Mouse (Mus musculus) neural tube, embryonic 15.5 days (tissue): ENCODE measurements around the gene Rabgap1l. TPM values are rescaled to one million over a fixed set of nuclear protein-coding genes. Genes with fewer than 3 reads are reported as not detected.

ENCODE experiments used
- ATAC-seq: fragments of 200-750 bp; cut with Nextera tagmentation; 2 replicates; pipeline ENCODE4 v1.8.0; 2017; ENCODE audit warnings: mild to moderate bottlenecking, moderate TSS enrichment, moderate library complexity; ENCODE audit not compliant: low FRiP score
- H3K27ac ChIP-seq: fragments of 300-500 bp; sonication (generic); replicated peaks from 2 replicates; pipeline ENCODE4 v1.5.1; 2015; ENCODE audit warnings: mild to moderate bottlenecking, inconsistent platforms
- H3K27me3 ChIP-seq: fragments of 300-500 bp; sonication (generic); replicated peaks from 2 replicates; pipeline ENCODE4 v1.6.1; 2015; ENCODE audit warnings: inconsistent platforms
- H3K36me3 ChIP-seq: fragments of 300-500 bp; sonication (generic); 2 replicates; pipeline ENCODE4 v1.6.1; 2015; ENCODE audit warnings: inconsistent platforms
- H3K4me1 ChIP-seq: fragments of 300-500 bp; sonication (generic); 2 replicates; pipeline ENCODE4 v1.6.1; 2015; ENCODE audit warnings: inconsistent platforms
- H3K4me2 ChIP-seq: fragments of 300-500 bp; sonication (generic); 2 replicates; pipeline ENCODE4 v1.6.1; 2015; ENCODE audit warnings: inconsistent platforms, mild to moderate bottlenecking, moderate library complexity
- H3K4me3 ChIP-seq: fragments of 300-500 bp; sonication (generic); replicated peaks from 2 replicates; pipeline ENCODE4 v1.5.1; 2015; ENCODE audit warnings: mild to moderate bottlenecking, inconsistent platforms
- H3K9ac ChIP-seq: fragments of 300-500 bp; sonication (generic); replicated peaks from 2 replicates; pipeline ENCODE4 v1.6.1; 2015; ENCODE audit warnings: mild to moderate bottlenecking, inconsistent platforms
- H3K9me3 ChIP-seq: fragments of 300-500 bp; sonication (generic); replicated peaks from 2 replicates; pipeline ENCODE4 v1.6.1; 2016; ENCODE audit warnings: inconsistent platforms
- WGBS: fragments of 180-500 bp; shearing (Covaris S2); methylation state at CpG from one replicate; pipeline ENCODE4 v1.1.7; 2015; ENCODE audit warnings: mixed read lengths; 5-methylcytosine and 5-hydroxymethylcytosine counted together
- polyA plus RNA-seq: library from polyadenylated mRNA; unstranded; fragments of >200 nt; fragmentation: Nextera tagmentation; extraction: Ambion mirVana; gene quantifications from 2 replicates; pipeline ENCODE4 v1.2.1, GENCODE M21; 2015

The Rabgap1l gene
- polyA plus RNA-seq, 1 experiment from 2014 or later = 31.3 TPM

- Histone ChIP-seq H3K27me3 (no peaks in the 10 kb centered on the region), H3K9me3 (no peaks in the 10 kb centered on the region), H3K4me2 (no peak overlapping the region), H3K36me3 (no peaks in the 10 kb centered on the region), H3K4me1 (no peaks in the 10 kb centered on the region), H3K4me3 (no peak overlapping the region), H3K9ac (no peak overlapping the region), H3K27ac (no peak overlapping the region)
- no peak for ATAC-seq
- WGBS = 85% methylated on average over 8 of the region's 8 CpGs
These were observed 474.8 kb downstream of the Rabgap1l start for GRCm38 (mm10) chr1:160318057-160318725.

- Histone ChIP-seq H3K9me3 (no peaks in the 10 kb centered on the region), H3K27ac (no peak overlapping the region), H3K4me3 (no peak overlapping the region), H3K4me2 (no peak overlapping the region), H3K36me3 (no peaks in the 10 kb centered on the region), H3K4me1 (no peaks in the 10 kb centered on the region), H3K27me3 (no peaks in the 10 kb centered on the region), H3K9ac (no peak overlapping the region)
- WGBS = 99% methylated on average over 2 of the region's 2 CpGs
- no peak for ATAC-seq
These were observed 476.8 kb downstream of the Rabgap1l start for GRCm38 (mm10) chr1:160316239-160316638.

GRCm38 (mm10) chr1:160312658-160313057 lies 480.4 kb downstream of the Rabgap1l start:
- H3K27me3 ChIP-seq = no peaks in the 10 kb centered on the region
- H3K4me1 ChIP-seq = no peaks in the 10 kb centered on the region
- no peaks in the 10 kb centered on the region for H3K9me3 ChIP-seq
- no peak for ATAC-seq
- H3K36me3 ChIP-seq = no peaks in the 10 kb centered on the region
- H3K4me2 ChIP-seq = no peak overlapping the region
- WGBS = 89% methylated on average over 4 of the region's 4 CpGs
- no peak overlapping the region for H3K9ac ChIP-seq
- H3K4me3 ChIP-seq = no peak overlapping the region
- H3K27ac ChIP-seq = no peak overlapping the region

- no peak overlapping the region for H3K4me3 ChIP-seq
- 19% methylated on average over 2 of the region's 2 CpGs for WGBS
- no peak for ATAC-seq
These were observed 481.1 kb downstream of the Rabgap1l start for GRCm38 (mm10) chr1:160311861-160312260.

GRCm38 (mm10) chr1:160309951-160310350 lies 483.1 kb downstream of the Rabgap1l start:
- H3K36me3 ChIP-seq = no peaks in the 10 kb centered on the region
- H3K4me1 ChIP-seq = no peaks in the 10 kb centered on the region
- H3K27ac ChIP-seq = no peak overlapping the region
- H3K9ac ChIP-seq = no peak overlapping the region
- H3K27me3 ChIP-seq = no peaks in the 10 kb centered on the region
- no peaks in the 10 kb centered on the region for H3K9me3 ChIP-seq
- no peak overlapping the region for H3K4me3 ChIP-seq
- no peak for ATAC-seq
- 59% methylated on average over 5 of the region's 5 CpGs for WGBS
- no peak overlapping the region for H3K4me2 ChIP-seq

More at GRCm38 (mm10) chr1:160311861-160312260, 481.1 kb downstream of the Rabgap1l start:
- no peak overlapping the region for H3K9ac ChIP-seq
- H3K27ac ChIP-seq = no peak overlapping the region
- H3K9me3 ChIP-seq = no peaks in the 10 kb centered on the region
- H3K36me3 ChIP-seq = no peaks in the 10 kb centered on the region
- no peaks in the 10 kb centered on the region for H3K4me1 ChIP-seq
- no peaks in the 10 kb centered on the region for H3K27me3 ChIP-seq
- no peak overlapping the region for H3K4me2 ChIP-seq

- Histone ChIP-seq H3K9me3 (no peaks in the 10 kb centered on the region), H3K27me3 (no peaks in the 10 kb centered on the region), H3K4me3 (no peak overlapping the region), H3K36me3 (no peaks in the 10 kb centered on the region), H3K27ac (no peak overlapping the region), H3K4me1 (no peaks in the 10 kb centered on the region), H3K9ac (no peak overlapping the region), H3K4me2 (no peak overlapping the region)
- ATAC-seq = no peak
- 23% methylated on average over 7 of the region's 7 CpGs for WGBS
These were observed 484.0 kb downstream of the Rabgap1l start for GRCm38 (mm10) chr1:160308996-160309395.

- H3K4me3 ChIP-seq = no peak overlapping the region
- no peaks in the 10 kb centered on the region for H3K36me3 ChIP-seq
- ATAC-seq = no peak
- no peaks in the 10 kb centered on the region for H3K4me1 ChIP-seq
- no peak overlapping the region for H3K9ac ChIP-seq
- WGBS = 73% methylated on average over 7 of the region's 7 CpGs
- H3K27ac ChIP-seq = no peak overlapping the region
- no peaks in the 10 kb centered on the region for H3K27me3 ChIP-seq
- H3K9me3 ChIP-seq = no peaks in the 10 kb centered on the region
- no peak overlapping the region for H3K4me2 ChIP-seq
These were observed 484.5 kb downstream of the Rabgap1l start for GRCm38 (mm10) chr1:160308498-160308897.

GRCm38 (mm10) chr1:160306866-160307616 lies 486.0 kb downstream of the Rabgap1l start:
- H3K9me3 ChIP-seq = no peaks in the 10 kb centered on the region
- H3K27me3 ChIP-seq = no peaks in the 10 kb centered on the region
- H3K4me2 ChIP-seq = no peak overlapping the region
- H3K4me3 ChIP-seq = no peak overlapping the region
- H3K4me1 ChIP-seq = no peaks in the 10 kb centered on the region
- no peaks in the 10 kb centered on the region for H3K36me3 ChIP-seq
- no peak overlapping the region for H3K27ac ChIP-seq
- no peak for ATAC-seq
- H3K9ac ChIP-seq = no peak overlapping the region
- 73% methylated on average over 10 of the region's 10 CpGs for WGBS

- Histone ChIP-seq H3K27ac (no peak overlapping the region), H3K4me2 (no peak overlapping the region), H3K4me1 (no peaks in the 10 kb centered on the region), H3K36me3 (no peaks in the 10 kb centered on the region), H3K9me3 (no peaks in the 10 kb centered on the region), H3K9ac (no peak overlapping the region), H3K27me3 (no peaks in the 10 kb centered on the region), H3K4me3 (no peak overlapping the region)
- no peak for ATAC-seq
- 91% methylated on average over 6 of the region's 6 CpGs for WGBS
These were observed 486.7 kb downstream of the Rabgap1l start for GRCm38 (mm10) chr1:160306336-160306735.

GRCm38 (mm10) chr1:160305826-160306225 lies 487.2 kb downstream of the Rabgap1l start:
- Histone ChIP-seq H3K4me3 (no peak overlapping the region), H3K4me2 (no peak overlapping the region), H3K4me1 (no peaks in the 10 kb centered on the region), H3K27me3 (no peaks in the 10 kb centered on the region), H3K9ac (no peak overlapping the region), H3K9me3 (no peaks in the 10 kb centered on the region), H3K27ac (no peak overlapping the region), H3K36me3 (no peaks in the 10 kb centered on the region)
- no peak for ATAC-seq
- 93% methylated on average over 1 of the region's 1 CpGs for WGBS

- H3K27me3 ChIP-seq = no peaks in the 10 kb centered on the region
- no peaks in the 10 kb centered on the region for H3K36me3 ChIP-seq
- no peaks in the 10 kb centered on the region for H3K4me1 ChIP-seq
- no peak overlapping the region for H3K4me2 ChIP-seq
- H3K9me3 ChIP-seq = no peaks in the 10 kb centered on the region
- H3K4me3 ChIP-seq = no peak overlapping the region
- no peak for ATAC-seq
- WGBS = 73% methylated on average over 6 of the region's 6 CpGs
- no peak overlapping the region for H3K9ac ChIP-seq
- no peak overlapping the region for H3K27ac ChIP-seq
These were observed 488.0 kb downstream of the Rabgap1l start for GRCm38 (mm10) chr1:160304969-160305498.

GRCm38 (mm10) chr1:160302268-160302667 lies 490.7 kb downstream of the Rabgap1l start:
- Histone ChIP-seq H3K4me3 (no peak overlapping the region), H3K27me3 (no peaks in the 10 kb centered on the region), H3K4me2 (no peak overlapping the region), H3K9ac (no peak overlapping the region), H3K9me3 (no peaks in the 10 kb centered on the region), H3K4me1 (no peaks in the 10 kb centered on the region), H3K36me3 (no peaks in the 10 kb centered on the region), H3K27ac (no peak overlapping the region)
- ATAC-seq = no peak
- 97% methylated on average over 1 of the region's 1 CpGs for WGBS
